Mouse (Mus musculus) heart, embryonic 15.5 days (tissue): ENCODE measurements around the gene Mapk1ip1l. TPM values are rescaled to one million over a fixed set of nuclear protein-coding genes. Genes with fewer than 3 reads are reported as not detected.

Experiments
- ATAC-seq: fragments of 200-750 bp; cut with Nextera tagmentation; replicated peaks from 2 replicates; pipeline ENCODE4 v1.8.0; 2017; ENCODE audit warnings: low read depth, moderate TSS enrichment; ENCODE audit not compliant: insufficient number of reproducible peaks, insufficient read depth, low FRiP score
- H3K27ac ChIP-seq: fragments of 300-500 bp; sonication (generic); 2 replicates; pipeline ENCODE4 v1.5.1; 2015; ENCODE audit warnings: mild to moderate bottlenecking, inconsistent platforms
- H3K27me3 ChIP-seq: fragments of 300-500 bp; sonication (generic); 2 replicates; pipeline ENCODE4 v1.6.1; 2015; ENCODE audit warnings: inconsistent platforms
- H3K36me3 ChIP-seq: fragments of 300-500 bp; sonication (generic); 2 replicates; pipeline ENCODE4 v1.6.1; 2015; ENCODE audit warnings: mild to moderate bottlenecking, inconsistent platforms
- H3K4me1 ChIP-seq: fragments of 300-500 bp; sonication (generic); replicated peaks from 2 replicates; pipeline ENCODE4 v1.6.1; 2015; ENCODE audit warnings: inconsistent platforms
- H3K4me2 ChIP-seq: fragments of 300-500 bp; sonication (generic); 2 replicates; pipeline ENCODE4 v1.6.1; 2015; ENCODE audit warnings: inconsistent platforms, mild to moderate bottlenecking, moderate library complexity
- H3K4me3 ChIP-seq: fragments of 300-500 bp; sonication (generic); 2 replicates; pipeline ENCODE4 v1.5.1; 2015; ENCODE audit warnings: mild to moderate bottlenecking, inconsistent platforms
- H3K9ac ChIP-seq: fragments of 300-500 bp; sonication (generic); 2 replicates; pipeline ENCODE4 v1.6.1; 2015; ENCODE audit warnings: mild to moderate bottlenecking, inconsistent platforms
- H3K9me3 ChIP-seq: fragments of 300-500 bp; sonication (generic); replicated peaks from 2 replicates; pipeline ENCODE4 v1.6.1; 2016; ENCODE audit warnings: inconsistent platforms
- WGBS: fragments of 180-500 bp; shearing (Covaris S2); methylation state at CpG from one replicate; pipeline ENCODE4 v1.1.7; 2015; ENCODE audit warnings: mixed read lengths; 5-methylcytosine and 5-hydroxymethylcytosine counted together
- polyA plus RNA-seq: library from polyadenylated mRNA; unstranded; fragments of >200 nt; fragmentation: Nextera tagmentation; extraction: Ambion mirVana; gene quantifications from 2 replicates; pipeline ENCODE4 v1.2.1, GENCODE M21; 2015

Gene Mapk1ip1l
- polyA plus RNA-seq, 1 experiment from 2014 or later, result 35.9 TPM

DNA sequence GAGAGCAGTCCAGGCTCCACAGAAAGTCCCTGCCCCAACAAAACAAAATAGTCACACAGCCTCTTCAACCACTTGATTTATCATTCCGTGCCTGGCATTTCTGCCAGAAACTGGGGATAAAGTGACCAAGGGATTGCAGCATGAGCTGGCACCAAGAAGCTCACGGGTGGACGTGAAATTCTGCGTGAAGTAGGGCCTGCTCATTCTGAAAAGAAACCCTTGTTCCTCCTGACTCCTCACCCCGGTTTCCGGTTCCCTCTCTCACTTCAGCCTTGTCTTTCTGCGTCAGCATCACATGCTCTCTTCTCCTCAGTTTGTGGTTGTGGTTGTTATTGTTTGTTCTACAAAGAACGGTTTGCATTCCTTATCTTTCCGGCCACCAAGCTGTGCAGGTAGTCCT is 63.8 kb downstream of the Mapk1ip1l start:
- Histone ChIP-seq H3K9ac (no peak overlapping the region), H3K4me2 (no peak overlapping the region), H3K4me3 (no peak overlapping the region), H3K27ac (0 out of 2 replicates have a peak overlapping the region, but pooled peaks have one; percentile 7), H3K27me3 (no peaks in the 10 kb centered on the region), H3K9me3 (no peaks in the 10 kb centered on the region), H3K36me3 (no peaks in the 10 kb centered on the region), H3K4me1 (peaks cover 15% of the 10 kb centered on the region)
- no peak for ATAC-seq
- WGBS, result 64% methylated on average over 9 of the region's 9 CpGs

- H3K27ac ChIP-seq, result no peak overlapping the region
Observed at GRCm38 (mm10) chr14:47364742-47365449, 66.8 kb downstream of the Mapk1ip1l start.

GRCm38 (mm10) chr14:47366881-47367321 is 68.8 kb downstream of the Mapk1ip1l start:
- ATAC-seq, result 0 out of 2 replicates have a peak, but pooled peaks have one; percentile 16
- H3K27ac ChIP-seq, result no peak overlapping the region; the same call in 1 of the 2 replicates

More at GRCm38 (mm10) chr14:47364742-47365449, 66.8 kb downstream of the Mapk1ip1l start:
- peaks cover 20% of the 10 kb centered on the region for H3K4me1 ChIP-seq
- H3K9me3 ChIP-seq, result no peaks in the 10 kb centered on the region
- H3K9ac ChIP-seq, result no peak overlapping the region
- no peaks in the 10 kb centered on the region for H3K27me3 ChIP-seq
- H3K4me3 ChIP-seq, result peak overlapping the region; percentile 23
- no peaks in the 10 kb centered on the region for H3K36me3 ChIP-seq
- 29% methylated on average over 21 of the region's 21 CpGs for WGBS
- ATAC-seq, result peak; percentile 50; the same call in 1 of the 2 replicates
- peak overlapping the region; percentile 50 for H3K4me2 ChIP-seq

DNA sequence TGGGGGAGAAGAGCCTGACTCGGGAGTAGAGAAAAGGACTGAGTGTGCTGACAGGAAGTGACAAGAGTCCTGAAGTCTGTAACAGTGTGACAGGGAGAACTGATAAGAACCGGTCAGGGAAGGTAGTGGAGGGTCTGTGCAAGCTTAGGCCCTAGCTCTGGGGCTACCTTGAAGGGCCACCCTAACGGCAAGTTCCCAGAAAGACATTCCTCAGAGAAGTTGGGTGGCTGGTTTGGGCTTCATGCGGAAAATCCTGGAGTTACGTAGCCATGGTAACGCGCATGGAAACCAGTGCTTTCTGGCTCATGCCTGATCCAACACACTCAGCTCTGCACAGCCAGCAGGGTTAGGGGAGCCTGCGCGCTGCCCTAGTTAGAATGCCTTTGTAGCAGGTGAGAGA is 69.4 kb downstream of the Mapk1ip1l start, which contains the start of gene Lgals3:
Lgals3 (plus strand) TSS at position 291 of the 400 bp plus-strand sequence.
- Histone ChIP-seq H3K4me1 (peaks cover 20% of the 10 kb centered on the region), H3K4me3 (no peak within 1 kb of the TSS), H3K4me2 (peak within 1 kb of the TSS; percentile 38), H3K27me3 (peaks cover under 1% of the 10 kb centered on the region; the same call in 1 of the 2 replicates), H3K36me3 (no peaks in the 10 kb centered on the region), H3K9me3 (no peaks in the 10 kb centered on the region), H3K9ac (no peak within 1 kb of the TSS), H3K27ac (no peak within 1 kb of the TSS; the same call in 1 of the 2 replicates)
- peak; percentile 46; the same call in 1 of the 2 replicates for ATAC-seq
- WGBS, result 28% methylated on average over 9 of the region's 9 CpGs

More at GRCm38 (mm10) chr14:47366881-47367321, 68.8 kb downstream of the Mapk1ip1l start:
- H3K4me2 ChIP-seq, result no peak overlapping the region
- H3K27me3 ChIP-seq, result no peaks in the 10 kb centered on the region; the same call in 1 of the 2 replicates
- no peak overlapping the region for H3K9ac ChIP-seq
- 34% methylated on average over 7 of the region's 7 CpGs for WGBS
- peaks cover 20% of the 10 kb centered on the region for H3K4me1 ChIP-seq
- no peaks in the 10 kb centered on the region for H3K36me3 ChIP-seq
- no peaks in the 10 kb centered on the region for H3K9me3 ChIP-seq
- H3K4me3 ChIP-seq, result no peak overlapping the region

DNA sequence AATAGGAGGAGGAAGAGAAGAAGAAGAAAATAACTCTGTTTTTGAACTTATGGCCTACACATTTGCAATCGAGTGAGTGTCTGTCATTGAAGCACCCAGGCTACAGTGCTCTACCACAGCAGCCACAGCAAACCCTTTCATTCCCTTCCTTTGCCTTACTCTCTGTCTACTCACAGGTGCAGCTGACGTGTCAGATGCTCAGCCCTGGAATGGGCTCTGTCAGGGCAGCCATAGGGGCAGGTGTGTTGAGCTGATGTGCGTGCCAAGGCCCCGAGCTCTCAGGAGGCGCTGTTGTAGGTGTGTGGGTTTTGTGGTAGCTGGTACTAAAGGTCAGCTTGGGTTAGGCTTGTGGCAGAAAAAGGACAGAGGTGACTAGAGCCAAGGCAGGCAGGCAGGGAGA is 71.7 kb downstream of the Mapk1ip1l start:
- H3K4me1 ChIP-seq, result peaks cover 28% of the 10 kb centered on the region
- no peaks in the 10 kb centered on the region for H3K36me3 ChIP-seq
- WGBS, result 88% methylated on average over 5 of the region's 5 CpGs

GRCm38 (mm10) chr14:47370790-47371189 is 72.7 kb downstream of the Mapk1ip1l start:
- Histone ChIP-seq H3K4me3 (no peak overlapping the region), H3K27me3 (peaks cover 29% of the 10 kb centered on the region), H3K9me3 (no peaks in the 10 kb centered on the region), H3K27ac (no peak overlapping the region), H3K4me1 (peaks cover 22% of the 10 kb centered on the region), H3K4me2 (no peak overlapping the region), H3K9ac (no peak overlapping the region), H3K36me3 (no peaks in the 10 kb centered on the region)
- no peak for ATAC-seq
- WGBS, result 79% methylated on average over 3 of the region's 3 CpGs

More for the DNA sequence above, 71.7 kb downstream of the Mapk1ip1l start:
- peaks cover 22% of the 10 kb centered on the region for H3K27me3 ChIP-seq
- ATAC-seq, result no peak
- no peak overlapping the region for H3K4me3 ChIP-seq
- no peak overlapping the region for H3K9ac ChIP-seq
- H3K4me2 ChIP-seq, result no peak overlapping the region
- no peaks in the 10 kb centered on the region for H3K9me3 ChIP-seq
- no peak overlapping the region for H3K27ac ChIP-seq

- no peak for ATAC-seq
- Histone ChIP-seq H3K9ac (no peak overlapping the region), H3K27me3 (peaks cover 29% of the 10 kb centered on the region), H3K4me2 (no peak overlapping the region), H3K4me3 (no peak overlapping the region), H3K27ac (no peak overlapping the region), H3K4me1 (peaks cover 19% of the 10 kb centered on the region), H3K9me3 (no peaks in the 10 kb centered on the region), H3K36me3 (no peaks in the 10 kb centered on the region)
- 61% methylated on average over 6 of the region's 6 CpGs for WGBS
Observed at GRCm38 (mm10) chr14:47371689-47372088, 73.6 kb downstream of the Mapk1ip1l start.

Other genes with a start within 250 kb of the Mapk1ip1l start
- 5.3 and 6.9 TPM in 2 replicates for gene Gch1, start 108.9 kb upstream of the Mapk1ip1l start, polyA plus RNA-seq
- 11.7 and 17.4 TPM in 2 replicates for gene Wdhd1, start 21.4 kb upstream of the Mapk1ip1l start, polyA plus RNA-seq
- 1.8 and 1.9 TPM in 2 replicates for gene Socs4, start 21.3 kb upstream of the Mapk1ip1l start, polyA plus RNA-seq
- 8.8 and 28.5 TPM in 2 replicates for gene Lgals3, start 69.5 kb downstream of the Mapk1ip1l start, polyA plus RNA-seq
- gene Dlgap5, start 120.1 kb downstream of the Mapk1ip1l start, polyA plus RNA-seq, result 29.0 and 34.2 TPM in 2 replicates
- gene Fbxo34, start 152.2 kb downstream of the Mapk1ip1l start, polyA plus RNA-seq, result 13.4 and 18.3 TPM in 2 replicates